Mouse (Mus musculus) cerebellum, adult 2 months (tissue): ENCODE measurements around the gene Sec24d. TPM values are rescaled to one million over a fixed set of nuclear protein-coding genes. Genes with fewer than 3 reads are reported as not detected.

Source experiments
- DNase-seq, 2 experiments: peaks; one replicate each; pipeline ENCODE4 v3.0.0; 2021
- H3K27ac ChIP-seq: fragments of 200-500 bp; 2 replicates; pipeline ENCODE4 v1.5.1; 2012; ENCODE audit warnings: low read length, control low read depth, inconsistent platforms; ENCODE audit not compliant: insufficient read depth
- H3K27me3 ChIP-seq: fragments of 200-500 bp; 2 replicates; pipeline ENCODE4 v1.6.1; 2012; ENCODE audit warnings: inconsistent platforms, mild to moderate bottlenecking, low read length, moderate library complexity; ENCODE audit not compliant: control insufficient read depth, insufficient read depth
- H3K4me1 ChIP-seq: fragments of 200-500 bp; 2 replicates; pipeline ENCODE4 v1.6.1; 2011; ENCODE audit warnings: low read length; ENCODE audit not compliant: control insufficient read depth, insufficient read depth
- H3K4me3 ChIP-seq: fragments of 200-500 bp; replicated peaks from 2 replicates; pipeline ENCODE3; 2011; ENCODE audit warnings: mild to moderate bottlenecking, low read depth, low read length, control low read depth; ENCODE audit not compliant: insufficient read depth
- CTCF ChIP-seq: fragments of 200-500 bp; IDR thresholded peaks from 2 replicates; pipeline ENCODE4 v1.5.1; 2011; ENCODE audit warnings: low read depth, mild to moderate bottlenecking, control low read depth, low read length, moderate library complexity, borderline replicate concordance; ENCODE audit not compliant: insufficient read depth
- POLR2A ChIP-seq: fragments of 200-500 bp; IDR thresholded peaks from 2 replicates; pipeline ENCODE4 v1.6.1; 2011; ENCODE audit warnings: low read length, control low read depth, borderline replicate concordance; ENCODE audit not compliant: insufficient read depth
- WGBS: fragments of 180-500 bp; shearing (Covaris S2); methylation state at CpG from one replicate; pipeline ENCODE4 v1.1.7; 2018; 5-methylcytosine and 5-hydroxymethylcytosine counted together
- polyA plus RNA-seq: library from polyadenylated mRNA; depleted of rRNA; stranded (reverse); fragments of >200 nt; gene quantifications from 2 replicates; pipeline ENCODE4 v1.2.3, GENCODE M21; 2012

The Sec24d gene
- polyA plus RNA-seq, 1 experiment: 6.4 TPM

DNA sequence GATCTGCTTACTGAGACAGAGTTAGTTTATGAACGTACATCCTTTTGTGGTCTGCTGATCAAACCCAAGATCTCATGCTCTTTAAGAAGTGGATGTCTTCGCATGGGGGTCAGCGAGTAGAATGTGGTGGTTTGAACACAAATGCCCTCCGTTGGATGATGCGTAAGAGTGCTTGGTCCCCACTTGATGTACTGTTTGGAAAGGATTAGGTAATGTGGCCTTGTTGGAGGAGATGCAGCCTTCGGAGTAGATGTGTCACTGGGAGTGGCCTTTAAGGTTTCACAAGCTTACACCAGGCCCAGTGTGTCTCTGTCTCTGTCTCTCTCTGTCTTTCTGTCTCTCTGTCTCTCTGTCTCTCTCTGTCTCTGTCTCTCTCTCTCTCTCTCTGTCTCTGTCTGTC is 40.2 kb downstream of the Sec24d start:
- Histone ChIP-seq H3K27ac (no peak overlapping the region), H3K27me3 (no peaks in the 10 kb centered on the region), H3K4me3 (no peak overlapping the region), H3K4me1 (no peaks in the 10 kb centered on the region)
- no peak for TF ChIP-seq CTCF
- TF ChIP-seq POLR2A: no peak
- 96% methylated on average over 6 of the region's 6 CpGs for WGBS
- no peak for DNase-seq

GRCm38 (mm10) chr3:123309141-123309540 is 41.9 kb downstream of the Sec24d start:
- Histone ChIP-seq H3K27me3 (no peaks in the 10 kb centered on the region), H3K4me3 (no peak overlapping the region), H3K4me1 (no peaks in the 10 kb centered on the region), H3K27ac (no peak overlapping the region)
- DNase-seq: no peak
- 69% methylated on average over 6 of the region's 6 CpGs for WGBS
- TF ChIP-seq CTCF (no peak), POLR2A (no peak)

- no peak for DNase-seq
- Histone ChIP-seq H3K27ac (no peak overlapping the region), H3K27me3 (no peaks in the 10 kb centered on the region), H3K4me1 (no peaks in the 10 kb centered on the region), H3K4me3 (no peak overlapping the region)
- TF ChIP-seq CTCF: no peak
- TF ChIP-seq POLR2A: no peak
- WGBS: 30% methylated on average over 9 of the region's 9 CpGs
Measured at GRCm38 (mm10) chr3:123312477-123313062, 45.3 kb downstream of the Sec24d start.

GRCm38 (mm10) chr3:123313477-123313876 is 46.2 kb downstream of the Sec24d start:
- H3K4me1 ChIP-seq: no peaks in the 10 kb centered on the region
- no peaks in the 10 kb centered on the region for H3K27me3 ChIP-seq
- H3K27ac ChIP-seq: no peak overlapping the region
- TF ChIP-seq CTCF (no peak), POLR2A (no peak)
- 84% methylated on average over 5 of the region's 5 CpGs for WGBS
- DNase-seq: no peak
- H3K4me3 ChIP-seq: no peak overlapping the region

DNA sequence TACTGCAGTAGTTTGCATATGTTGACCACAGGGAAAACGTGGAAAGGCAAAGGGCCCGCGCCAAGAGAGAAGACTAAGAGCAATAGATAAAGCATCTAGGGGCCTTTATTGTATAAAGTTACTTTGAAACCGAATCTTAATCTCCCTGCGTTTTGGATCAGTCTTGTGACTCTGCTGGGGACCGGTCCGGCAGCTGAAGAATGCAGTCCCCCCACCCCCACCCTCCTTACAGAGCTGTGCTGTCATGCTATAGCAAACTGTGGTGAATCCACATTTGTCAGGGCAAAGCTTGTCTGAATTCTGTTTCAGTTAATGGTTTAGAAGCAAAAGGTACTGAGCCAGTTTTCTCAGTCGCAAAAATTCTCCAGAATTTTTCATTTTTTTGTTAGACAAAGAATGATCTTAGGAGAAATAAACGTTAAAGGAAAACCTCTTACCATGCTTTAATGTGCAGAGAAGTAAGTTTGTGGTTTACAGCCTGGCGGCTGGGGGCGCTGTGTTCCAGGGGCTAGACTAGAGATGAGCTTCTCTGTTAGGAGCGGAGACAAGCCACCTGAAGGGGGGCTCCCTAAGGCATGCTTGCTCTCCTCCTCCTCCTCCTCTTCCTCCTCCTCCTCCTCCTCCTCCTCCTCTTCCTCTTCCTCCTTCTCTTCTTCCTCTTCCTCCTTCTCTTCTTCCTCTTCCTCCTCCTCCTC is 46.8 kb downstream of the Sec24d start:
- H3K4me3 ChIP-seq: no peak overlapping the region
- DNase-seq: no peak
- no peaks in the 10 kb centered on the region for H3K27me3 ChIP-seq
- H3K27ac ChIP-seq: no peak overlapping the region
- TF ChIP-seq POLR2A: no peak
- TF ChIP-seq CTCF: no peak
- WGBS: 49% methylated on average over 12 of the region's 12 CpGs
- no peaks in the 10 kb centered on the region for H3K4me1 ChIP-seq

GRCm38 (mm10) chr3:123316066-123316465 is 48.8 kb downstream of the Sec24d start:
- 69% methylated on average over 6 of the region's 6 CpGs for WGBS
- TF ChIP-seq POLR2A (no peak), CTCF (no peak)
- H3K27ac ChIP-seq: no peak overlapping the region
- H3K4me3 ChIP-seq: no peak overlapping the region
- no peak for DNase-seq
- no peaks in the 10 kb centered on the region for H3K4me1 ChIP-seq
- H3K27me3 ChIP-seq: no peaks in the 10 kb centered on the region

GRCm38 (mm10) chr3:123317081-123317480 is 49.8 kb downstream of the Sec24d start:
- WGBS: 87% methylated on average over 9 of the region's 9 CpGs

DNA sequence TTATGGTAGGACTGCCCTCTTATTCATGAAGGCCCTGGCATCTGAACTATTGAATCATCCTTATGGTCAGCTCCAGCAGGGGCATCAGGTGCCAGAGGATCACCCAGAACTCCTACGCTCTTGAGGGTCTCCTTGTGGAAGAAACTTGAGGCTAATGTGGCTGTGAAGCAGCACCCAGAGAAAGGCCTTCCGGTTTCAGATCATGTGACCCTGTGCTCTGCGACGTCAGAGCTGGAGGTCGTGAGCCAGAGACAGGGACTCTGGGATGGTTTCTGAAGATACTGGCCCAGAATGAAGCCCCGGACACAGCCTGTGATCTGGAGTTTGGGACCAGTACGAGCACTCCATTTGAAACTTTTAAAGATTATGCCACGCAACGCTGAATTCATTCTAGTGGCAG is 53.1 kb downstream of the Sec24d start:
- WGBS: 75% methylated on average over 9 of the region's 9 CpGs
- no peaks in the 10 kb centered on the region for H3K4me1 ChIP-seq
- TF ChIP-seq CTCF: no peak
- TF ChIP-seq POLR2A: no peak
- no peak overlapping the region for H3K4me3 ChIP-seq
- H3K27ac ChIP-seq: no peak overlapping the region
- H3K27me3 ChIP-seq: no peaks in the 10 kb centered on the region
- no peak for DNase-seq

More at GRCm38 (mm10) chr3:123317081-123317480, 49.8 kb downstream of the Sec24d start:
- Histone ChIP-seq H3K4me1 (no peaks in the 10 kb centered on the region), H3K4me3 (no peak overlapping the region), H3K27me3 (no peaks in the 10 kb centered on the region), H3K27ac (no peak overlapping the region)
- DNase-seq: no peak
- no peak for TF ChIP-seq CTCF
- no peak for TF ChIP-seq POLR2A
